Mouse (Mus musculus) c-Kit-positive CD71-positive TER-119-negative erythroid progenitor cells, embryonic 14.5 days (primary cell): ENCODE results near the gene Ccdc106.
A peak's percentile ranks its signal among the peaks of the same experiment; 100 is the strongest.
"Not testable (repeated sequence)": the region's sequence is repeated elsewhere in the genome, so short reads cannot be mapped to it uniquely, and the experiment has no call there.

Experiments used
- DNase-seq: peaks from one replicate; pipeline ENCODE4 v3.0.0-alpha.2; 2013; ENCODE audit warnings: low read depth

The Ccdc106 gene

GRCm38 (mm10) chr7:5020000-5020681 lies at the start of gene Ccdc106, which contains the start of gene Zfp865:
TSS of gene Ccdc106 (plus strand) at chr7:5020553.
TSS of gene Zfp865 (plus strand) at chr7:5020376.
- peak; percentile 97 for DNase-seq

- DNase-seq: no peak
These were observed 49.3 kb upstream of the Ccdc106 start, which contains the start of gene Sbk3 for GRCm38 (mm10) chr7:4971068-4971467. TSS of gene Sbk3 (minus strand) at chr7:4971168.

- no peak for DNase-seq
These were observed 48.6 kb upstream of the Ccdc106 start for GRCm38 (mm10) chr7:4971710-4972109.

GRCm38 (mm10) chr7:4972321-4973047 lies 47.9 kb upstream of the Ccdc106 start:
- no peak for DNase-seq

DNA sequence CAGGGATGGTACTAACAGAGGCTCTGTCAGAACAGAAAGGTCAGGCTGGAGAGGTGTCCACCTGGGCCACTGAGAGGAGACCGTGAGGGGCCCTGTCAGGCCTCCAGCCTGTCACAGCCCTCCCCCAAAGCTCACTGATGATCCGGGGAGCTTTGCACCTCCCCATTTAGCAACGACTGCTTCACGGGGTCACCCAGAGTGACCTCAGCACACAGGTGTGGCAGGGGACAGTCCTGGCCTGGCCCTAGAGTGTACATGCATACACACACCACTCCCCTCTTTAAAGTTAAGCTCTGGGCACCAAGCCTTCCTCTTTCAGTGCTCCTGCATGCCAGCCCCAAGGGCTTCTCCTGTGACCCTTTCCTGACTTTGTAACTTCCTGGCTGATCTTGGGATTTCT lies 44.9 kb upstream of the Ccdc106 start:
- DNase-seq: no peak

DNA sequence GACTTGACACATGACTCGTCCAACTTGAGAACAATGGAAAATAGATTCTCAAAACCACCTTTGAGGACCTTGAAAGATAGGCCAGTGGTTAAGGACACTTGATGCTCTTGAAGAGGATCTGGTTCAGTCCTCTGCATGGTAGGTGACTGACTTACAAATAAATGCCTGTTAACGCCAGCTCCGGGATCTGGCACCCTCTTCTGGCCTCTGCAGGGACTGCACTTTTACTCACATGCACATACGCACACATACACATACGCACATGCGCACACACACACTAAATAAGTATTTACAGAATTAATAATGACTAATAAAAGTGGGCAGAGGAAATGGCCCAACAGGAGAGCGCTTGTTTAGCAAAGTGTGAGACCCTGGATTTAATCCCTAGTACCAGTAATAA lies 43.5 kb upstream of the Ccdc106 start:
- no peak for DNase-seq

GRCm38 (mm10) chr7:4988250-4988649 lies 32.1 kb upstream of the Ccdc106 start:
- DNase-seq: no peak

DNA sequence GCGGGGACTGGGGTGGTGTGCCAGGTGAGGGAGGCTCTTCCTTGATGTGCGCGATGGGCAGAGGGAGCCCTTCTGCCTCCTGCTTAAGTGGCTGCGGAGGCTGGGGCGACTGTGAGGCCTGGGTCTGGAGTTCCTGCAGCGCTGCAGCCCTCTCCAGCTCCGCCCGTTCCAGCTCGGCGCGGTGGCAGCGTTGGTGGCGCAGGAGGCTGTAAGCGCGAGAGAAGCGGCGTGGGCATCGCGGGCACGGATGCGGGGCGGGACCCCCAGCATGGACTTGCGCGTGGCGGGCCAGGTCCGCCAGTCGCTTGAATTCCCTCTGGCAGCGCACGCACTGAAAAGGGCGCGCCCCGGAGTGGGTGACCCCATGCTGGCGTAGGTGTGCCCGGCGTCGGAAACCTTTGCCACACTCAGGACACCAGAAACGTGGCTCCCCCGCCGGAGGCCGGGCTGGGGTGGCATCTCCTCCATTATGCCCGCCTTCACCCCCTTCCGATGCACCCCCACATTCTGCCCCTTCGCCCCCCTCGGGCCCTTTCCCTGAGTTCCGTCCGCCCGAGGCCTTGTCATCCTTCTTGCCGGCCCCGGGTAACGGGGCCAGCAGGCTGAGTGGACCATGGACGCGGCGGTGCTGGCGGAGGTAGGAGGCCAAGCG lies 26.9 kb upstream of the Ccdc106 start:
- no peak for DNase-seq

- no peak for DNase-seq
These were observed 26.2 kb upstream of the Ccdc106 start for GRCm38 (mm10) chr7:4993999-4994788.

GRCm38 (mm10) chr7:4995268-4996002 lies 24.9 kb upstream of the Ccdc106 start:
- DNase-seq: no peak

DNA sequence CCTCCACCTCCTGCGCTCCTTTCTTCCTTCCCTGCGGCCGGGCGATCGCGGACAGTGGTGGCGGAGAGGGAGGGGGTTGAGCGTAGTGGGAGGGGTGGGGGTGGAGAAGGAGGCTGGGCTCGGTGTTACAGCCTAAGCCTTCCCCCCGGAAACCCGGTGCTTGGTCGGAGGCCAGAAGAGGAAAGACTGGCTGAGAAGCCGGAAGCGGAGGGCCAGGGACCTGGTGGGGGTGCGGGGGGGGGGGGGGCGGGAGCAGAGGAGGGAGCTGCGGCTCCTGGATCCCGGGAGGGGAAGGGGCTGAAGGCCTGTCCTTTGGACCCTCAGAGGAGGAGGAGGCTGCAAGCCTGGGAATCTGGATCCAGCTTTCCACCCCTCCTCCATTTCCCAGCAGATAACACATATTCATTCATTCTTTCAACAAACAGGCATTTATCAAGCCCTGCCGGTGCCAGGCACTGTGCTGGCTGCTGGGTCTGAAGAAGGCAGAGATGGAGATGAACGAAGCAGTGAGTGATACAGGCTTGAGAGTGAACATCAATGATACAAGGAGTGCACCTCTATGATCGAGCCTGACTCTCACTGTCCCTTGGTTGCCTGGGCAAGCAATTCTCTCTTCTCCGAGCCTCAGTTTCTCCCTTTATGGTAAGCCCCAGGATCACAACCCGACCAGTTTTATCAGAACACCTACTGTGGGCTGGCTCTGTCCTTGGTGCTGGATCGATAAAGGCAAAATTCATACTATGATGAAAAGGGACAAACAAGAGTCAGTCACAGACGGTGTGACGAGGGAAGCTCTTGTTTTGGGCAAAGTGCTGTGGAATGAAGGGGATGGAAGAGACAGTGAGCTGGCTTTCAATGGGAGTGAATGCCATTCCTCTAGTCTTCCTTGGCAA lies 24.1 kb upstream of the Ccdc106 start, which contains the start of gene Zfp579:
Gene Zfp579, minus strand, starts transcription at position 156 of the 893 bp plus-strand sequence.
- DNase-seq: no peak

GRCm38 (mm10) chr7:4996934-4997333 lies 23.4 kb upstream of the Ccdc106 start:
- no peak for DNase-seq

GRCm38 (mm10) chr7:4999876-5000275 lies 20.5 kb upstream of the Ccdc106 start:
- no peak for DNase-seq

DNA sequence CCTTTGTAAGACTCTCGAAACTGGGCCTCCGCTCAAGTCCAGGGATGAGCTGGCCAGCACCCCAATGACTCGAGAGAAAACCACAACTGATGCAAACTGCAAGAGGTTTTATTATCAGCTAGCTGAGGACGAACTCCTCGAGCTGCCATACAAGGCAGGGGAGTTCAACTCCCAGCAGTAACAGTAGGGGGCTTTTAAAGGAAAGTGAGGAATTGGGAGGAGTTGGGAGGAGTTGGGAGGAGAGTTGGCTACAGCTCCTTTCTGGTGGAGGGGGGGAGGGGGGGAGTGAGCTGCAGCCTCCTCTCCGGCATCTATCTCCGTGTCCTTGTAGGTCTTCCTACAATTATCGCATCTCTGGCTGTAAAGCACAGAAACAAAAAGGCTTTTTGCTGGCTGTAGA lies 17.5 kb upstream of the Ccdc106 start:
- not testable (repeated sequence) for DNase-seq

GRCm38 (mm10) chr7:5008229-5008628 lies 12.1 kb upstream of the Ccdc106 start:
- no peak for DNase-seq

DNA sequence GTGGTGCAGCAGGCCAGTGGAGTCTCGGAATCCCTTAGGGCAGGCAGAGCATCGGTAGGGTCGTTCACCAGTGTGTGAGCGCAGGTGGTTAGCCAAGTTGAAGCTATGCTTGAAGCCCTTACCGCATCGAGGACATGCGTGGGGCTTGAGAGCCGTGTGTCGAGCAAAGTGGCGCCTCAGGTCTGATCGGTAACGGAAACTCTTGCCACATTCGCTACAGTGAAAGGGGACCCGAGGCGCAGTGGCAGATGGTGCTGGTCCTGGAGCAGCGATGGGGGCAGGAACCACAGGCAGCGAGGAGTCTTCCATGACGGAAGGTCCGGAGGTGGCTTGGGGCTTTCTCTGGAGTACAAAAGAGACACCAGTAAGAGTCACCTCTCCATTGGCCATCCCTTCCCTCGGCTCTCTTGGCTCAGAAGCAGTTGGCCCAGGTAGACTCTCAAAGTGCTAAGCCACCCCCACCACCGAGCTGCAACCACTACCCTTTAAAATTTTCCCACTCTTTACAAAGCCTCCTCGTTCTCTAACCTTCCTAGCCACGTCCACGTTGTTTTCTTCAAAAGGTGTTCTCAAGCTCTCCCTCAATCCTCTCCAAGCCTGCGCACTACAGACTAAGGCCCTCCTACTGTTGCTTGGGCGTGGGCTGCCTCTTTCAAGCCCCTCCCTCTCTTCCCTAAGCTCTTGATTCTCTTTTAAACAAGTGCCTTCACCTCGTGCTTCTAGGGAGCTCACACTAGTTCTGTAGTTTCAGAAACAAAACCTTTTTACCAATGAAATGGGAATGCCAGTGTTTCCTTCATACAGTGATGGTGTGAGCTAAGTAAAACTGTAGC lies 7.5 kb upstream of the Ccdc106 start:
- no peak for DNase-seq

DNA sequence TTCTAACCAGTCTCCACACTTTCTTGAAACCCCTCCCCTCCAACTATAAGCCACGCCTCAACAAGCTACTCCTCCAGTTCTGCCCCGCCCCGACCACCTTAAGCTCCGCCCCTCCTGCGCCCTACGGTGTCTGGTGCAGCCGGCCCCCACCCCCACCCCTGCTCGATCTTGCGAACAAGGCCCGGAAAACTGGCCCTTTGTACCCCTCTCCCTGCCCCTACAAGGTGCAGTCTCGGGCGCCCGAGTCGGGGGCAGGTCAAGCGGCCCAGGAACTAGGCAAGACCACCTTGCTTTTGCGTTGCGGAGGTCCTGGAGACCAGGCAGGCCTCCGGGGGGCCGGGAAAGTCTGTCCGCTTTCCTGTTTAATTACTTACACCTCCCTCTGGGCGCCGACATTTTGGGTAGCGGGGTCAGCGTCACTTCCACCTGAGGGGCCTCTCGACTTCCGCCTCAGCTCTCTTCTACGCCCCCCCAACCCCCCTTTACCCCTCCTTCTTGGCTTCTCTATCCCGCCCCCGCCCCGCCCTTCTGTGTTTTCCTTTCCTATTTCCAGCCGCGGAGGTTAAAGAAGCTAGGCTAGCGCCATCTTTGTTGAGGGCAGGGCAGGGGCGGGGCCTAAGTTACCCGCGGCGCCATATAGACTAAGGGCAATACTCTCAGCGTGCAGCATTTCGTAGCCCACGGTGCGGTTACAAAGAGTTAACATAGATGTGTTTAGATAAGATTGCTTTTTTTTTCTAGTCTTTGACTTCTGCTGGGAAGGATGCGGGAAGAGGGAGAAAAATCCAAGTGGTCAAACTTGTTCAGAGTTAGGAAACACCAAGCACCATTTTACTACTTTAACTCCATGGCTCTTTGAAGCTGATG lies 5.9 kb upstream of the Ccdc106 start, which contains the start of the genes Zfp524 and Fiz1:
Gene Zfp524, plus strand, starts transcription at position 165 of the 867 bp plus-strand sequence.
Gene Fiz1, minus strand, starts transcription at position 447 of the 867 bp plus-strand sequence.
- peak; percentile 97 for DNase-seq
